In genomic region chr16:37562414-37562813, GRCm38 (mm10) we compare ENCODE assay signal across 33 mouse cellular contexts. TPM values are rescaled to one million over a fixed set of nuclear protein-coding genes. Genes with fewer than 3 reads are reported as not detected.
"Had no signal": no experiment of that assay in that cellular context is flagged by ENCODE, and none has a peak within 500 bp of the region (broad histone marks: within the 10 kb centered on the region; RNA-seq: fewer than 3 reads in every experiment).

No protein-coding gene starts in this region.

- H3K27me3 ChIP-seq: heart, embryonic 13.5 days; heart, embryonic 15.5 days; hindbrain, embryonic 13.5 days; hindbrain, embryonic 15.5 days; limb, embryonic 13.5 days; limb, embryonic 15.5 days; liver, embryonic 12.5 days had no signal

- H3K4me1 ChIP-seq: hindbrain, embryonic 15.5 days; limb, embryonic 13.5 days; limb, embryonic 15.5 days had no signal

- H3K9me3 ChIP-seq: heart, embryonic 13.5 days; heart, embryonic 15.5 days; hindbrain, embryonic 13.5 days; hindbrain, embryonic 15.5 days; limb, embryonic 13.5 days; limb, embryonic 15.5 days; liver, embryonic 12.5 days had no signal

- ATAC-seq: hindbrain, postnatal 0 days; intestine, embryonic 16.5 days; liver, embryonic 12.5 days had no signal

- H3K9ac ChIP-seq: forebrain, postnatal 0 days; heart, embryonic 13.5 days; heart, embryonic 15.5 days; hindbrain, embryonic 13.5 days; hindbrain, embryonic 15.5 days; limb, embryonic 13.5 days; limb, embryonic 15.5 days; liver, embryonic 12.5 days; liver, embryonic 14.5 days had no signal

- DNase-seq: forebrain, postnatal 0 days; gastrocnemius, postnatal 14 days; gastrocnemius, postnatal 36 days; heart, adult 2 months; heart, postnatal 14 days; heart, postnatal 36 days; kidney, adult 11 months; kidney, adult 2 months; kidney, adult 9 months; kidney, postnatal 10 days; kidney, postnatal 36 days; layer of hippocampus, adult 9-11 months; layer of hippocampus, postnatal 36 days; left cerebral cortex, postnatal 4 days had no signal

- H3K4me2 ChIP-seq: heart, embryonic 13.5 days; heart, embryonic 15.5 days; hindbrain, embryonic 13.5 days; hindbrain, embryonic 15.5 days; limb, embryonic 13.5 days; limb, embryonic 15.5 days; liver, embryonic 12.5 days had no signal

- H3K4me3 ChIP-seq: heart, adult 2 months; heart, embryonic 13.5 days; heart, embryonic 15.5 days; hindbrain, embryonic 13.5 days; hindbrain, embryonic 15.5 days; limb, embryonic 13.5 days; limb, embryonic 15.5 days; liver, embryonic 12.5 days had no signal

- H3K27ac ChIP-seq: heart, adult 2 months; heart, embryonic 13.5 days; heart, embryonic 15.5 days; hindbrain, embryonic 13.5 days; hindbrain, embryonic 15.5 days; hindbrain, postnatal 0 days; limb, embryonic 13.5 days; limb, embryonic 15.5 days; liver, embryonic 12.5 days; liver, embryonic 14.5 days had no signal

RNA-seq across cellular contexts. Expression of gene Hgd, which starts 17.5 kb away (rescaled TPM):
- total RNA-seq: forebrain, postnatal 0 days; gastrocnemius, postnatal 14 days; gastrocnemius, postnatal 36 days; heart, adult 2 months; hematopoietic stem cell, adult 5-6 weeks; hindbrain, postnatal 0 days; layer of hippocampus, adult 18-20 months; layer of hippocampus, postnatal 14 days; layer of hippocampus, postnatal 36 days; left cerebral cortex, adult 8-10 months; left cerebral cortex, postnatal 10 days; left cerebral cortex, postnatal 25 days; left cerebral cortex, postnatal 4 days had no signal
- polyA plus RNA-seq: forebrain, postnatal 0 days; hindbrain, embryonic 11.5 days; large intestine, adult 2 months; limb, embryonic 11.5 days had no signal
